Mouse (Mus musculus) adipocyte (in vitro differentiated cells): ENCODE measurements around the gene Gm6993.
A peak's percentile ranks its signal among the peaks of the same experiment; 100 is the strongest.

Source experiments
- DNase-seq: peaks from one replicate; pipeline ENCODE4 v3.0.0-alpha.2; 2016; ENCODE audit warnings: low spot score

The Gm6993 gene

DNA sequence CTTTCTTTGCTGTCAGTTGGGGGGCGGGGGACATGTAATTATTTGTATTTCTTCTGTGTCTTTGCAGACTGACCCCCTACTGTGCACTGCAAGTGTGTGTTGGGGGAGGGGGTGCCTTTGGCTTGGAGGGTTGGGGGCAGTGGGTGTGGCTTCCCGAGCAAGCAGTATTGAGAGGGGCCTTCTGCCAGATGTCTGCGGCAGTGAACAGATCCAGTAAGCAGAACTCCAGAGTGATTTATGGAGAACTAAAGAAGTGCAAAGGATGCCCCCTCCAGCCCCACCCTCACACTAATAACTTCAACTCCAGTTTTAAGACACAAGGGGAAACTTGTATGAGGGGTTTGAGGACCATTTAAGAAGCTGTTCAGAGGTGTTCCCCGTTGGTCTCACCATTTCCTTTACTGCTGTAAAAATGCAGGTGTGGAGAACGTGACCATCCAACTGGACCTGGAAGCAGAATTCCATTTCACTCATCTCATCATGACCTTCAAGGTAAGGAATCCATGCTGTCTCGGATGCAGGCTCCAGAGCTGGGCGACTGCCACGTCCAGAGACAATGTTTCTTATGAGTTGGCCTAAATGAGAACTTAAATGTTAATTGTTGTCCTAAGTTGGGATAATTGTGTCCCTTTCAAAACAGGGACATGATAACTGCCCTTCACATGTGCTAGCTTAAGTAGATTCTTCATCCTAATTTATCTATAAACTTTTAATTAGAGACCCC lies 31.6 kb downstream of the Gm6993 start:
- DNase-seq = no peak

DNA sequence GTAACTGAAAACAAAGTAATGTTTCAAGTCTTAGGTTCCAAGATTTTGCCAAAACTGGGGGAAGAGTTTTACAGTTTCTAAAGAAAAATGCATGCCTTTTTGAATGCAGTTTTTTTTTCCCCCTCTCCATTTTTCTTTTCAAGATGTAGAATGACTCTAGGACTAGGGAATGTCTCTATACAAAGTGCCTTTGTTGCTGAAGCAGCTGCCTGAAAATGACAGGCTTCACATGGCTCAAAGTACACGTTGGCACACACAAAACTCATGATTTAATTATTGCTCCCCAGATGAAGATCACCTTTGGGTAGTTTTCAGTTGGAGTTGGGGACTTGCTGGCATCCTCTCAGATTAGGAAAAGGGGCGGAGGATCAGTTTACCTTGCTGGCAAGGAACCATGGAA lies 32.3 kb downstream of the Gm6993 start:
- no peak for DNase-seq

DNA sequence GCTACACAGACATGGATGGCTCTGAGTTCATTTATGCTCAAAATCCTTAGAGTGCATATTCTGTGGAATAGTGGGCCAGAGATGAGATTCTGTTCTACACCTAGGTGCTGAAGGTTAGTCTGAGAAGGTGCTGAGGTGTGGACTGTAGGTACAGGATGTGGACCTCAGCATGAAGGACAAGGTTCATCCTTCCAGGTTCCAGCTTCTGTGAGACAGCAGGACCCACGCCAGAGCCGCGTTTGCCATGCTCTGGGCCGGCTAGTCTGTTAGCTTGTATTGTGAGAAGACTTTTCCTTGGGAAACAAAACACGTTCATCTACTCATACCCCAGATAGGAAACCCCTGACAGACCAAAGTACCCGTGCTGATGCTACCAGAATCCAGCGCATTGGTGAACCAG lies 33.1 kb downstream of the Gm6993 start:
- DNase-seq = no peak

DNA sequence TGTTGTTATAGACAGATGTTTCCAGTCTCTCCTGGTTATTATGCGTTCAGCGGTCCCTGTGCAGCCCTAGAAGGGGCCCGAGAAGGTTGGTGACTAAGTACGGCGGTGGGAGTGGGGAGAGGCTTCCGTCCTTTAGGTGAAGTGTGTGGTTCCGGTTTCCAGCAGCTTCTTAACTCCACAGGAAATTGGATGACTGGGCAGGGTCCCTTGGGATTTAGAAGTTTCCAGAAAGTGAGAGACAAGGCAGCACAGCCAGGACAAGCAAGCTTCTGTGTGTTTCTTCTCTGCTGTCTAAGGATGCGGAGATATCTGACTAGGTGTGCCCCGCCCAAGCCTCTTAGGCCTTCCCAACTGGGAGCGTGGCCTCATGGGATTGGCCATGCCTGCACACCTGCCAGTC lies 34.8 kb downstream of the Gm6993 start:
- no peak for DNase-seq

DNA sequence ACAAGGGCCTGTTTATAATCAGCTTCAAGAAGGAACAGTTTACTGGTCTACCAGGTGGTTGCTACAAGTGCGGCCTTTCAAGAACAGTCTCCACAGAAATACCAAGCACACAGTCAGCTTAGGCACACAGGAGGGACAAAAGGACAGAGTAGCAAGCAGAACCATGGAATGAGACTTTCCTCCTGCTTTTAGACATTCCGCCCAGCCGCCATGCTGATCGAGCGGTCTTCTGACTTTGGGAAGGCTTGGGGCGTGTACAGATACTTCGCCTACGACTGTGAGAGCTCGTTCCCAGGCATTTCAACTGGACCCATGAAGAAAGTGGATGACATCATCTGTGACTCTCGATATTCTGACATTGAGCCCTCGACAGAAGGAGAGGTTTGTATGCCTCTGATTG lies 37.7 kb downstream of the Gm6993 start:
- DNase-seq = no peak

DNA sequence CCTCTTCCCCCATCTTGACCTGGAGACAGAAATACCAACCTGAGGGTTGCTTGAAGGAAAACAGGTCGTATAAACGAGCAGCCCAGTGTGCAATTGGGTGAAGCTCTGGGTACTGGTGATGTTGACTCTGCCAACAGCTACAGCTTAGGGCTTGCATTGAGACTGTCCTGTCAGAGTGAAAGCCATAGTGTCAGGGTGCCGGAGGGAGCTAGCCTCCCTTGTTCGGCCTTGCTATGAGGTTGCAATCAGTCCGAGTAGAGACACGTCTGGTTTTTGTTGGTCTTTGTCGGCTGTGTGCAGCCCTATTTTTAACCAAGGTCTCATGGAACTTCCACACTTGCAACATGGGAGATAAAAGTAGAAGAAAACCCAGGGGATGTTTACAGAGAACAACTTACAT lies 39.7 kb downstream of the Gm6993 start:
- no peak for DNase-seq

DNA sequence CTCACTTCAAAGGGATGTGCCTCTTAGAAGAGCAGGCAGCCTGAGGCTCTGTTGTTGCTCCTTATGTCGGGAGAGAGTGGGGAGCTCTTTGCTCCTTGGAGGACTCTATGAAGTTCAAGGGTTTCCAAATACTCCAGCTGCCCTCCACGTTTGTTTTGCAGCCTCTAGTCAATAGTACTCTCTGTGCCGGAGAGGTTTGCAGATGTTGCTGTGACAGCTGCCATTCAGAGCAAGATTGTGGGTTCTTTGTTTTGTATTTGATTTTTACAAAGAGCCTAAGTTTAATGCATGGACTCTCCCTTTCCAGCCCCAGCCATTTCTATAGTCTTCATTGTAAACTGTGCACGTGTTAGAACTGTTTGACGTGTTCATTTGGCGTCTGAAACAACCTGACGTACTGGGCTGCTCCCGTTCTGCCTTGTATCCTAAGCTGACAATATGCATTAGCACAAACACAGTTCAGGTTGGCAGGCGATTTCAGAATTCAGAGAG lies 40.6 kb downstream of the Gm6993 start:
- DNase-seq = no peak

DNA sequence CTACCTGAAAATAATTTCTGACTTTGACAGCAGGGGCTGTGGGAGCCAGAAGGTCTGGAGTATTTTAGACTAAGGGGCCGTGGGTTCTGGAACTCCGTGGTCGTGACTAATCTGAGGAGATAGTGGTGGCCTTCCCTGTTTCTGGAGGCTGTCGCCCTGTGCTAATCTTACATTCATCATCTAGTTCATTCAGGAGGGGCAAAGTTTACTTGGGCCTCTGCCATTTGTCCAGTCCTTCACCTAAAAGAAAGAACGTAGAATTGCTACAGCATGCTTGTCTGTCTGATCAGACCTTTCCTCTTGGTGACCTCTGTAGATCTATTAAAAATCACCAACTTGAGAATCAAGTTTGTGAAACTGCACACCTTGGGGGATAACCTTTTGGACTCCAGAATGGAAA lies 41.7 kb downstream of the Gm6993 start:
- no peak for DNase-seq

DNA sequence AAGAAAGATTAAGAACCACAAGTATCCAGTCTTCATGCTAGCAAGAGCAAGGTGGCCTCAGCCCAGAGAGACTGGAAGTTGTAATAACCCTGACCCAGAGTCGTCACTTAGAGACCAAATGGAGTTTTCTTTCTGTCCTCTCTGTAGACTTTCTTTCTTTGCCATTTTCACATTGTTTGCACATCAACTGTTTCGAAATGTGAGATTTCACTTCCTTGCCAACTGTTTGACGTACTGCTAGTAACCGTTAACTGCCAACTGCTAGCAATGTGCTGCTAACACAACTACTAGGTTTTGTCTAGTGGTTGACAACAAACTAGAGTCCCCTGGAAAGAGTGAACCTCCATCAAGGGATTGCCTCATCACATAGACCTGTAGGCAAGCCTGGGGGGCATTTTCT lies 42.6 kb downstream of the Gm6993 start:
- DNase-seq = peak; percentile 77

DNA sequence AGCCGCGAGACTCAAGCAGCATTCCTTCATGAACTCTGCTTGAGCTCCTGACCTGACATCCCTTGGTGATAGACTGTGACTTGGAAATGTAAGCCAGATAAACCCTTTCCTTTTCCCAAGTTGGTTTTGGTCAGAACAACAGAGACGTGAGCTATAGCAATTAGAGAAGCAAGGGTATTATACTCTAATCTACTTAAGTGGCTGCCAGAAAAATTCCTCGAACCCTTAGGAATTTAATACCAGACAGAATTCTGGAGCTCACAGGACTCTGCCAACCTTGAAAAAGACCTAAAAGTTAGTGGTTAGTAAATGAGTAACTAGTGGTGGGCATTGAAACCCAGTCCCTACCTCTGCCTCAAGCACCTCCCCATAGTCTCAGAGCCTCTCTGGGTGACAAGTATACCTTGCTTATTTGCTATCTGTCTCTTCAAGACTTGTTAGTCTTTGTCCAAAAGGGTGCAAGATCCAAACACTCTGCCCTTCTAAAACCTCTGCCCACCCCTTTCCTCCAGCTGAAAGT lies 43.1 kb downstream of the Gm6993 start:
- no peak for DNase-seq

DNA sequence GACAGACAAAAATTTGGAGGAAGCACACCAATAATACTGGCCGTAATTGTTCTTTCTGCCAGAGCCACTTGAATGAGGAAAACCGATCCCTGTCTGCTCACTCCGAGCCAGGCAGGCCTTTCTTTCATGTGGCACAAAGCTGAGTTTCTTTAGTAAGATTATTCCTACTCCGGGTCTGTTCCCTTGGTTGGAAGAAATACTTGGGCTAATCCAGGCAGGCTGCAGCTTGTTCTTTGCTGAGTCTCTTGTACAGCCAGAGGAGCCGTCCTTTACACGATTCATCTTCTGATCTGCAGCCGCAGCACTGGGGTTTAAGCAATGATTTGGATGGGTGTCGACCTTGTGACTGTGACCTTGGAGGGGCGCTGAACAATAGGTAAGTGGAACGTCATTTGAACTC lies 48.5 kb downstream of the Gm6993 start:
- no peak for DNase-seq
